Mouse (Mus musculus) natural killer cell, adult 2 months (primary cell): Measurements from ENCODE around the gene Hist1h2ae.
"Not testable (repeated sequence)": the region's sequence is repeated elsewhere in the genome, so short reads cannot be mapped to it uniquely, and the experiment has no call there.

Source experiments
- DNase-seq, 2 experiments: peaks; one replicate each; pipeline ENCODE4 v3.0.0; 2022; ENCODE audit warnings: low spot score in 2 of 2

The Hist1h2ae gene

GRCm38 (mm10) chr13:23562699-23563462, 8.1 kb downstream of the Hist1h2ae start:
- peak; percentile 56 to 57 for DNase-seq

- peak; percentile 93 to 95 for DNase-seq
Measured at GRCm38 (mm10) chr13:23561883-23562659, 8.9 kb downstream of the Hist1h2ae start, which contains the start of gene Hist1h3e. Gene Hist1h3e (minus strand): TSS chr13:23562369.

GRCm38 (mm10) chr13:23561531-23561882, 9.5 kb downstream of the Hist1h2ae start:
- DNase-seq, result not testable (repeated sequence)

GRCm38 (mm10) chr13:23560699-23561098, 10.3 kb downstream of the Hist1h2ae start:
- DNase-seq, result not testable (repeated sequence)

GRCm38 (mm10) chr13:23556906-23557305, 14.1 kb downstream of the Hist1h2ae start:
- DNase-seq, result no peak

- DNase-seq, result peak; percentile 52 to 61
Measured at GRCm38 (mm10) chr13:23555839-23556416, 15.1 kb downstream of the Hist1h2ae start.

- peak; percentile 54 to 67 for DNase-seq
Measured at GRCm38 (mm10) chr13:23554925-23555838, 15.8 kb downstream of the Hist1h2ae start.

- DNase-seq, result no peak
Measured at GRCm38 (mm10) chr13:23554393-23554792, 16.6 kb downstream of the Hist1h2ae start.

- DNase-seq, result no peak
Measured at GRCm38 (mm10) chr13:23552962-23553361, 18.1 kb downstream of the Hist1h2ae start, which contains the start of gene Hist1h1d. Gene Hist1h1d (plus strand): TSS chr13:23553262.

- DNase-seq, result no peak
Measured at GRCm38 (mm10) chr13:23551931-23552914, 18.8 kb downstream of the Hist1h2ae start.

GRCm38 (mm10) chr13:23551146-23551834, 19.7 kb downstream of the Hist1h2ae start, which contains the start of gene Hist1h4f:
Gene Hist1h4f (minus strand): TSS chr13:23551648.
- DNase-seq, result peak; percentile 66 to 80

GRCm38 (mm10) chr13:23550761-23551145, 20.3 kb downstream of the Hist1h2ae start:
- DNase-seq, result no peak

GRCm38 (mm10) chr13:23546694-23547093, 24.3 kb downstream of the Hist1h2ae start:
- DNase-seq, result no peak

GRCm38 (mm10) chr13:23544787-23545120, 26.3 kb downstream of the Hist1h2ae start:
- not testable (repeated sequence) for DNase-seq

GRCm38 (mm10) chr13:23543965-23544786, 26.8 kb downstream of the Hist1h2ae start, which contains the start of gene Hist1h3f:
Gene Hist1h3f (plus strand): TSS chr13:23544052.
- peak; percentile 86 to 88 for DNase-seq

- DNase-seq, result peak; percentile 80 to 81
Measured at GRCm38 (mm10) chr13:23542999-23543607, 27.9 kb downstream of the Hist1h2ae start, which contains the start of gene Hist1h2bh. Gene Hist1h2bh (minus strand): TSS chr13:23543392.

GRCm38 (mm10) chr13:23542225-23542980, 28.6 kb downstream of the Hist1h2ae start:
- not testable (repeated sequence) for DNase-seq
